Mouse (Mus musculus) CD4-positive, CD25-positive, alpha-beta regulatory T cell (primary cell): ENCODE data around the gene Olfr669. TPM values are rescaled to one million over a fixed set of nuclear protein-coding genes. Genes with fewer than 3 reads are reported as not detected.

Experiments
- polyA plus RNA-seq: library from polyadenylated mRNA; unstranded; fragments of 100-300 nt; shearing (Covaris generic); gene quantifications from one replicate; pipeline ENCODE4 v1.2.1, GENCODE M21; 2017

Olfr669 gene
- polyA plus RNA-seq = not detected

DNA sequence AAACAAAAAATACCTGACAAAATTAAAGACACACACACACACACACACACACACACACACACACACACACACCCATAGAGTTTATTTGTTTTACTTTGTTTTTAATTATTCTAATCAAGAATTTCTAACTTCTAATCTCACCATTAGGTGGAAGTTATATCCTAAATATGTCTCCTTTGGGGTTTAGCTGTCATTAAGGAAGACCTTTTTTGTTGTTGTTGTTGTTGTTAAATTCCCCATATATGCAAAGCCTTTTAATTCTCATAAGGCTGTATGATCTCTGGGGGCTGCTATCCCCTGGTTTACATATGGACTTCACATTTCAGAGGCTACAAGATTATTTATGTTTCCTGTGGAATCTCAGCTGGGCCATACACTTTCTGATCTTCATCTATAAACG is at the start of gene Olfr669:
TSS of gene Olfr669 (plus strand) at position 301 of the 400 bp plus-strand sequence.

DNA sequence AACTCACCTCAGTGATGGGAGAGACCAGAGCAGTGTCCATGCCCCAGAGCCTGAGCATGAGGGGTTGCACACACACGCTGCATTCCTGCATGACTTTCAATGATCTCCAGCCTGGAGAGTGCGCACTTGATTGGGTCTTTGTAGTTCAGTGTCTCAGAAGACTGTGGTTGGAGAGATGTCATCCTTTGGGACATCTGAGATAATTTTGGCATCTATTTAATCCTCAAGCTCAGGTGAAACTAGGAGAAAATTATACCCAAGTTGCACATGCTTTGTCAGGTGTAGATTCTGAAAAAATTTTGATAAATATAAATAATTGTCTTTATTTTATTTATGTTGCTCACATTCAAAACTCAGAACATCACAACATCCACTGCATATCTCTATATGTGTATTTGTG is 38.2 kb upstream of the Olfr669 start, which contains the start of gene Olfr666:
TSS of gene Olfr666 (minus strand) at position 101 of the 400 bp plus-strand sequence.

DNA sequence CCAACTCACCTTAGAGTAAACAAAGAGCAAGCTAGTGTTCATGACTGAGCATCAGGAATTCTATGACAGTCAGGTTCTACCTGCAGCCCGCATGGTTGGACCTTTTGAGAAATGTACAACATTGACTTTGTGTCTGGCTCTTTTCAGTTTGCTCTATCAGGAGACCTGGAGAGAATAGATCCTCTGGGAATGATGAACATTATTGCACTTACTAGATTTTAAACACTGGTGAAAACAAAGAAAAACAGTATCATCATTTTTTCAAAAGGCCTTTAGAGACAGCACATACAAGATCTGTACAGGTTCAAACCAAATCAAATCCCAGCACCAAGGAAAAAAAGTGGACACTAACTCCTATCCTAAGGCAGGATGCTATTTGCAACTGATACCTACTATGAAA is 12.7 kb upstream of the Olfr669 start, which contains the start of gene Olfr667:
TSS of gene Olfr667 (minus strand) at position 101 of the 400 bp plus-strand sequence.

DNA sequence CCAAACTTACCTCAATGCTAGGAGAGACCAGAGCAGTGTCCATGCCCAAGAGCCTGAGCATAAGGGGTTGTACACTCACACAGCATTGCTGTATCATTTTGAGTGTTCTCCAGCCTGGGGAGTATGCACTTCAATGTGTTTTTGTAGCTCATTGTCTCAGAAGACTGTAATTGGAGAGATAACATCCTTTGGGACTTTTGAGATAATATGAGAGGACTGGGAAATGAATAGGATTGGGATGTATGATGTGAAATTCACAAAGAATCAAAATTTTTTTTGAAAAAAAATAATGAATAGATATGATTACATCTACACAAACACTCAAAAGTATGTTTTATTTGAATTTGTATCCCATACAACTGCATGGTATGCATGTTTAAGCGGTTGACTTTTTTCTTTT is 6.1 kb upstream of the Olfr669 start, which contains the start of gene Olfr668:
TSS of gene Olfr668 (minus strand) at position 101 of the 400 bp plus-strand sequence.

DNA sequence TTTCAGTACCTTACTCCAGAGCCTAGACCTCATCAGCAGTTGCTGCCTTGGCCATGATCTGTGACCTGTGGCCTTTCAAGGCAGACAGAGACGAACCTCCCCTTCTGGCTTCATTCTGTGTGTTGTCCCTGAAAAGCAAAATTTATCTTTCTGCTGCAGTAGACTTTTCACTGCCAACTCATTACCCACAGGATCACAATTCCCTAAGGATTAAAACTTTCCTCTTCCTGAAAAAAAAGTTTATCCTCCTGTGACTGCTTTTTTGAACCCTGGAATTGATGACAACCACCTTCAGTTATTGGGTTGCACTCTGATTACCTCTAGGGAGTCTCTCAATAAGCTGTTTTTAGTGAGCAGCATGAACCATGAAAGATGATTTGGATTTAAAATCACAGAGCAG is 28.5 kb downstream of the Olfr669 start, which contains the start of gene Olfr670:
TSS of gene Olfr670 (minus strand) at position 101 of the 400 bp plus-strand sequence.

DNA sequence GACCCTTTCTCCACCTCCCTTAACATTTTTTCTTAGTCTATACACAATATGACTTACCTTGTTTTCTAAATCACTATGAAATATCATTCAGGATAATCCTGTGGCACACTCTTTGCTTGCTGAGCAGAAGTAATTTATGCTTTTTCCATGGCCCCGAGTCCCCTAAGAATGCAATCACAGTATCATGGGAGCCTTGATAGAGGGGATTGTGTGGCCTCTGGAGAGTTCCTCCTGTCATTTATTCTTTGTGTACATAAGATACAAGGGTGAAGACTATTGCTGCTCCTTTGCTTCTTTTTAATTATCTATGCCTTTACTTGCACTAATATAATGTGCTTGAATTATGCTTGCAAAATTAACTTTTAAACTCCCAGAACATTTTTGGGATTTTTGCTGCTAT is 45.0 kb downstream of the Olfr669 start, which contains the start of gene Olfr671:
TSS of gene Olfr671 (minus strand) at position 101 of the 400 bp plus-strand sequence.

Other genes starting within 250 kb of the Olfr669 start
- not detected for gene Olfr661, start 247.7 kb upstream of the Olfr669 start, polyA plus RNA-seq
- gene Usp17le, start 156.8 kb upstream of the Olfr669 start, polyA plus RNA-seq = not detected
- gene Usp17lb, start 91.6 kb upstream of the Olfr669 start, polyA plus RNA-seq = not detected
- 0.14 TPM for gene Usp17la, start 77.2 kb upstream of the Olfr669 start, polyA plus RNA-seq
- not detected for gene Olfr665, start 56.2 kb upstream of the Olfr669 start, polyA plus RNA-seq
- not detected for gene Olfr666, start 38.3 kb upstream of the Olfr669 start, polyA plus RNA-seq
- not detected for gene Olfr667, start 12.8 kb upstream of the Olfr669 start, polyA plus RNA-seq
- not detected for gene Olfr668, start 6.2 kb upstream of the Olfr669 start, polyA plus RNA-seq
- not detected for gene Olfr670, start 28.4 kb downstream of the Olfr669 start, polyA plus RNA-seq
- gene Olfr671, start 44.9 kb downstream of the Olfr669 start, polyA plus RNA-seq = 0.13 TPM
- gene Olfr672, start 67.8 kb downstream of the Olfr669 start, polyA plus RNA-seq = not detected
- 0.08 TPM for gene Olfr675, start 94.2 kb downstream of the Olfr669 start, polyA plus RNA-seq
- gene Olfr676, start 98.5 kb downstream of the Olfr669 start, polyA plus RNA-seq = not detected
- gene Olfr677, start 117.1 kb downstream of the Olfr669 start, polyA plus RNA-seq = not detected
- not detected for gene Olfr678, start 130.2 kb downstream of the Olfr669 start, polyA plus RNA-seq
- not detected for gene Olfr679, start 147.0 kb downstream of the Olfr669 start, polyA plus RNA-seq
- not detected for gene Olfr680-ps1, start 158.6 kb downstream of the Olfr669 start, polyA plus RNA-seq
- gene Olfr681, start 182.6 kb downstream of the Olfr669 start, polyA plus RNA-seq = not detected
- not detected for gene Olfr683, start 212.8 kb downstream of the Olfr669 start, polyA plus RNA-seq
- not detected for gene Olfr684, start 229.4 kb downstream of the Olfr669 start, polyA plus RNA-seq